Mouse (Mus musculus): ENCODE results near the gene Etl4. TPM values are rescaled to one million over a fixed set of nuclear protein-coding genes. Genes with fewer than 3 reads are reported as not detected.
"Not testable (repeated sequence)": the region's sequence is repeated elsewhere in the genome, so short reads cannot be mapped to it uniquely, and the experiment has no call there.

The Etl4 gene
- polyA plus RNA-seq, 1 experiment from 2014 or later, result 16.1 TPM

GRCm38 (mm10) chr2:20672281-20672680 is 762.7 kb downstream of the Etl4 start:
- Histone ChIP-seq H3K4me3 (no peak overlapping the region), H3K36me3 (no peaks in the 10 kb centered on the region), H3K9me3 (no peaks in the 10 kb centered on the region), H3K4me2 (replicated peaks) (no peak overlapping the region), H3K9ac (replicated peaks) (no peak overlapping the region), H3K27me3 (no peaks in the 10 kb centered on the region), H3K4me1 (no peaks in the 10 kb centered on the region), H3K27ac (replicated peaks) (no peak overlapping the region)
- WGBS, result 93% methylated on average over 7 of the region's 7 CpGs
- ATAC-seq (ENCODE audit: low FRiP score, low read depth), result no peak

GRCm38 (mm10) chr2:20672803-20673603 is 763.4 kb downstream of the Etl4 start:
- Histone ChIP-seq H3K9ac (replicated peaks) (no peak overlapping the region), H3K27me3 (no peaks in the 10 kb centered on the region), H3K9me3 (no peaks in the 10 kb centered on the region), H3K4me2 (replicated peaks) (no peak overlapping the region), H3K27ac (replicated peaks) (no peak overlapping the region), H3K4me3 (no peak overlapping the region), H3K36me3 (no peaks in the 10 kb centered on the region), H3K4me1 (no peaks in the 10 kb centered on the region)
- 69% methylated on average over 9 of the region's 9 CpGs for WGBS
- ATAC-seq (ENCODE audit: low FRiP score, low read depth), result 0 out of 2 replicates have a peak, but pooled peaks have one; percentile 53

GRCm38 (mm10) chr2:20676379-20676778 is 766.8 kb downstream of the Etl4 start:
- H3K4me1 ChIP-seq, result no peaks in the 10 kb centered on the region
- no peak overlapping the region for H3K4me3 ChIP-seq
- H3K9me3 ChIP-seq, result no peaks in the 10 kb centered on the region
- 97% methylated on average over 3 of the region's 3 CpGs for WGBS
- no peaks in the 10 kb centered on the region for H3K27me3 ChIP-seq
- no peak overlapping the region for H3K9ac ChIP-seq (replicated peaks)
- no peak overlapping the region for H3K4me2 ChIP-seq (replicated peaks)
- no peak overlapping the region for H3K27ac ChIP-seq (replicated peaks)
- no peaks in the 10 kb centered on the region for H3K36me3 ChIP-seq
- ATAC-seq (ENCODE audit: low FRiP score, low read depth), result no peak

- Histone ChIP-seq H3K4me2 (replicated peaks) (no peak overlapping the region), H3K4me1 (no peaks in the 10 kb centered on the region), H3K9ac (replicated peaks) (no peak overlapping the region), H3K27ac (replicated peaks) (no peak overlapping the region), H3K36me3 (no peaks in the 10 kb centered on the region), H3K4me3 (no peak overlapping the region), H3K27me3 (no peaks in the 10 kb centered on the region), H3K9me3 (no peaks in the 10 kb centered on the region)
- WGBS, result 68% methylated on average over 7 of the region's 7 CpGs
- no peak for ATAC-seq (ENCODE audit: low FRiP score, low read depth)
These were observed 769.2 kb downstream of the Etl4 start for GRCm38 (mm10) chr2:20678793-20679192.

- ATAC-seq (ENCODE audit: low FRiP score, low read depth); H3K9ac ChIP-seq (replicated peaks); H3K4me1 ChIP-seq; H3K27ac ChIP-seq (replicated peaks); H3K4me2 ChIP-seq (replicated peaks); H3K36me3 ChIP-seq; H3K4me3 ChIP-seq; H3K9me3 ChIP-seq; H3K27me3 ChIP-seq: not testable (repeated sequence)
- WGBS, result 94% methylated on average over 6 of the region's 6 CpGs
These were observed 772.6 kb downstream of the Etl4 start for GRCm38 (mm10) chr2:20682203-20682602.

GRCm38 (mm10) chr2:20689389-20689788 is 779.8 kb downstream of the Etl4 start:
- H3K4me3 ChIP-seq, result no peak overlapping the region
- H3K9ac ChIP-seq (replicated peaks), result no peak overlapping the region
- H3K36me3 ChIP-seq, result no peaks in the 10 kb centered on the region
- no peak overlapping the region for H3K27ac ChIP-seq (replicated peaks)
- ATAC-seq (ENCODE audit: low FRiP score, low read depth), result peak; percentile 16
- peaks cover 5% of the 10 kb centered on the region; the same call in 1 of the 2 replicates for H3K4me1 ChIP-seq
- WGBS, result 35% methylated on average over 3 of the region's 3 CpGs
- H3K9me3 ChIP-seq, result no peaks in the 10 kb centered on the region
- H3K4me2 ChIP-seq (replicated peaks), result no peak overlapping the region
- H3K27me3 ChIP-seq, result no peaks in the 10 kb centered on the region

GRCm38 (mm10) chr2:20692898-20693297 is 783.3 kb downstream of the Etl4 start:
- H3K36me3 ChIP-seq, result no peaks in the 10 kb centered on the region
- no peak overlapping the region for H3K4me3 ChIP-seq
- ATAC-seq (ENCODE audit: low FRiP score, low read depth), result no peak
- no peak overlapping the region for H3K27ac ChIP-seq (replicated peaks)
- no peaks in the 10 kb centered on the region for H3K27me3 ChIP-seq
- H3K4me2 ChIP-seq (replicated peaks), result no peak overlapping the region
- WGBS, result 79% methylated on average over 3 of the region's 3 CpGs
- peaks cover 5% of the 10 kb centered on the region; the same call in 1 of the 2 replicates for H3K4me1 ChIP-seq
- H3K9me3 ChIP-seq, result no peaks in the 10 kb centered on the region
- no peak overlapping the region for H3K9ac ChIP-seq (replicated peaks)

GRCm38 (mm10) chr2:20693772-20694171 is 784.2 kb downstream of the Etl4 start:
- Histone ChIP-seq H3K27me3 (no peaks in the 10 kb centered on the region), H3K27ac (replicated peaks) (no peak overlapping the region), H3K4me2 (replicated peaks) (no peak overlapping the region), H3K4me3 (no peak overlapping the region), H3K36me3 (no peaks in the 10 kb centered on the region), H3K9me3 (no peaks in the 10 kb centered on the region), H3K4me1 (peaks cover 5% of the 10 kb centered on the region; the same call in 1 of the 2 replicates), H3K9ac (replicated peaks) (no peak overlapping the region)
- 93% methylated on average over 1 of the region's 1 CpGs for WGBS
- ATAC-seq (ENCODE audit: low FRiP score, low read depth), result no peak

- 91% methylated on average over 1 of the region's 1 CpGs for WGBS
- no peaks in the 10 kb centered on the region; the same call in 1 of the 2 replicates for H3K4me1 ChIP-seq
- ATAC-seq (ENCODE audit: low FRiP score, low read depth), result no peak
These were observed 788.1 kb downstream of the Etl4 start for GRCm38 (mm10) chr2:20697719-20698118.

GRCm38 (mm10) chr2:20705110-20705509 is 795.5 kb downstream of the Etl4 start:
- Histone ChIP-seq H3K36me3 (no peaks in the 10 kb centered on the region), H3K9me3 (no peaks in the 10 kb centered on the region), H3K4me2 (replicated peaks) (no peak overlapping the region), H3K27me3 (no peaks in the 10 kb centered on the region), H3K4me3 (no peak overlapping the region), H3K27ac (replicated peaks) (no peak overlapping the region), H3K9ac (replicated peaks) (no peak overlapping the region), H3K4me1 (no peaks in the 10 kb centered on the region)
- ATAC-seq (ENCODE audit: low FRiP score, low read depth), result no peak
- 88% methylated on average over 4 of the region's 4 CpGs for WGBS

More at GRCm38 (mm10) chr2:20697719-20698118, 788.1 kb downstream of the Etl4 start:
- Histone ChIP-seq H3K4me2 (replicated peaks) (no peak overlapping the region), H3K36me3 (no peaks in the 10 kb centered on the region), H3K4me3 (no peak overlapping the region), H3K27ac (replicated peaks) (no peak overlapping the region), H3K9me3 (no peaks in the 10 kb centered on the region), H3K27me3 (no peaks in the 10 kb centered on the region), H3K9ac (replicated peaks) (no peak overlapping the region)

GRCm38 (mm10) chr2:20710589-20710988 is 801.0 kb downstream of the Etl4 start:
- H3K27ac ChIP-seq (replicated peaks), result no peak overlapping the region
- 92% methylated on average over 7 of the region's 7 CpGs for WGBS
- H3K36me3 ChIP-seq, result no peaks in the 10 kb centered on the region

GRCm38 (mm10) chr2:20711024-20711423 is 801.4 kb downstream of the Etl4 start:
- Histone ChIP-seq H3K9ac (replicated peaks) (no peak overlapping the region), H3K4me1 (no peaks in the 10 kb centered on the region), H3K27me3 (no peaks in the 10 kb centered on the region), H3K27ac (replicated peaks) (no peak overlapping the region), H3K9me3 (no peaks in the 10 kb centered on the region), H3K4me3 (no peak overlapping the region), H3K36me3 (no peaks in the 10 kb centered on the region), H3K4me2 (replicated peaks) (no peak overlapping the region)
- no peak for ATAC-seq (ENCODE audit: low FRiP score, low read depth)
- 68% methylated on average over 2 of the region's 2 CpGs for WGBS

More at GRCm38 (mm10) chr2:20710589-20710988, 801.0 kb downstream of the Etl4 start:
- Histone ChIP-seq H3K9ac (replicated peaks) (no peak overlapping the region), H3K4me1 (no peaks in the 10 kb centered on the region), H3K27me3 (no peaks in the 10 kb centered on the region), H3K4me3 (no peak overlapping the region), H3K4me2 (replicated peaks) (no peak overlapping the region), H3K9me3 (no peaks in the 10 kb centered on the region)
- ATAC-seq (ENCODE audit: low FRiP score, low read depth), result no peak

Data from midbrain, embryonic 12.5 days (tissue).